Mouse (Mus musculus) brain, adult 10 weeks (tissue): ENCODE data around the gene Serpina5. TPM values are rescaled to one million over a fixed set of nuclear protein-coding genes. Genes with fewer than 3 reads are reported as not detected.

Source experiments
- polyA plus RNA-seq: library from polyadenylated mRNA; stranded (reverse); fragments of 350-450 nt; fragmentation: Illumina TruSeq; extraction: RNeasy Lipid Tissue Mini Kit (QIAGEN cat#74804); gene quantifications from one replicate; pipeline ENCODE4 v1.2.3, GENCODE M21; 2015; ENCODE audit warnings: low read depth, low replicate concordance

Serpina5 gene
- not detected for polyA plus RNA-seq

DNA sequence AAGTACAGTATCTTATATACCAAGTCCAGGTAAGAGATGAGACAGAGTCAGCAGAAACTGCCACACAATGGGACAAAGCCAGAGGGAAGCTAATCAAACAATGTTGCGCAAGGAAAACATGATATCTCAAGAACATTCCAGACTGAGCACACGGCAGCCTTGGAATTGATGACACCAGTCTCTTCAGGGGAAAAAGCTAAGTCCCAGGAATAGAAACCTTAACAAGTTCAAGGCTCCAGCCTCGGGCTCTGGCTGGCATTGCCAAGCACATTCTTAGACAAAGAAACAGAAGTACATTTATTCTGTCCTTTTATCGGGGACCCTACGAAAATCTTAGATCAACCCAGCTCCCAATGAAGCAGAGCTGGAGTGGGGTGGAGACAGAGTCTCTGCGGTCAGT lies at the start of gene Serpina5:
Gene Serpina5 (plus strand): TSS at position 346 of the 400 bp plus-strand sequence.

DNA sequence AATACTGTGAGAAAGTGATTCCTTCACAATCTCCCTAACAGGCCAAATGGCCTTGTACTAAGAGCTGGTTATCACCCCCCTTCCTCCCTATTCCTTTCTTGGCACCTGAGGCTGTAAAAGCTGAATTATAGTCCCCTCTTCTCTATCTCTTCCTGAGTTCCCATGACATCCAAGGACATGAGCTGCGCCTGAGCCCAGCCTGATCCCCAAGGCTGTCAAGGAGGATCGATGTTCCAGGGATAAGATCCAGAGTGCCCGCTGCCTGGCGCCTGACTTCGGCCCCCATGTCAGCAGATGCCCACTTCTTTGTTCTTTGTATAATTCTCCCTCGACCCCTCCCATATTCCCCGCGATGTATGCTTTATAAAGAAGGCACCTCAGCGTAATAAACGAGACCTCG lies 11.4 kb downstream of the Serpina5 start, which contains the start of gene Serpina3a:
Gene Serpina3a (plus strand): TSS at position 392 of the 400 bp plus-strand sequence.

DNA sequence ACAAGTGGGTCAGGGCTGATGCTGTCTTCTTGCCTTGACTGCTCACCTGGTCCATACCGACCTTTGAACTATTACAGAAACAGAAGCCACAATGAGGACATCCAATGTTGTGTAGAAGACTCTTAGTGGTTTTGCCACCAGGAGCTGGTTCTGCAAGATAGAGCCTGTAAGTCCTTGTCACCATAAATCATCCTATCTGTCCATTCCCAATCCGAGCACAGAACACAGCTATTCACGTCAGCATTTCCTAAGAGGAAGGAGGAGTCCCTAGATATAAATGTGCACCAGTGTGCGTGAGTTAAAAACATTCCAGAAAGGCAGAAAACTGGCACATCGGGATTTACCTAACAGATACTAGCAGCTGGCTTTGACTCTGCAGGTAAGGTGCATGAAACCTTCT lies 26.8 kb downstream of the Serpina5 start, which contains the start of gene Serpina3b:
Gene Serpina3b (plus strand): TSS at position 301 of the 400 bp plus-strand sequence.

DNA sequence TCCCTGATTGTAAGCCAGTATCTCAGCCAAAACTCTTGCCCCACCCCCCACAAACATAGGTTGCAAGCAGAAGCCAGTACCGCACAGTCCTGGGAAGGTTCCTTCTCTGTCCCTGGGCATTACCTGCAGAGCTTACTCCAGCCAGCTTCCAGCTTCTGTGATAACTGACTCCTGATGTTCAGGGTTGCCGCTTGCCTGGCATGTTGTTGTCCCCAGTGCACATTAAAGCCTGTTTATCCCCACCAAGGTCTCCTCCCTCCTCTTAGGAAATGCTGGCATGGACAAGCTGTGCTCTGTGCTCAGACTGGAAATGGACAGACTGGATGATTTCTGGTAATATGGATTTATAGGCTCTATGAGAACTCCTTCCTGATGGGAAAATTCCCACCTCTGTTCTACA lies 52.7 kb downstream of the Serpina5 start, which contains the start of gene Serpina3c:
Gene Serpina3c (minus strand): TSS at position 215 of the 400 bp plus-strand sequence.

Other genes with a start within 250 kb of the Serpina5 start
- 1.1 TPM for gene Serpina1a, start 237.6 kb upstream of the Serpina5 start, polyA plus RNA-seq
- 1.3 TPM for gene Serpina1c, start 196.2 kb upstream of the Serpina5 start, polyA plus RNA-seq
- gene Serpina1e, start 142.1 kb upstream of the Serpina5 start, polyA plus RNA-seq = not detected
- gene Serpina11, start 111.2 kb upstream of the Serpina5 start, polyA plus RNA-seq = not detected
- gene Serpina9, start 87.4 kb upstream of the Serpina5 start, polyA plus RNA-seq = 8.3 TPM
- gene Serpina12, start 56.7 kb upstream of the Serpina5 start, polyA plus RNA-seq = not detected
- not detected for gene Serpina3a, start 11.6 kb downstream of the Serpina5 start, polyA plus RNA-seq
- gene Serpina3b, start 26.9 kb downstream of the Serpina5 start, polyA plus RNA-seq = not detected
- 0.19 TPM for gene Serpina3c, start 52.8 kb downstream of the Serpina5 start, polyA plus RNA-seq
- not detected for gene Serpina3f, start 113.4 kb downstream of the Serpina5 start, polyA plus RNA-seq
- 2.3 TPM for gene Serpina3g, start 135.1 kb downstream of the Serpina5 start, polyA plus RNA-seq
- gene Serpina3i, start 162.0 kb downstream of the Serpina5 start, polyA plus RNA-seq = not detected
- not detected for gene Serpina3j, start 213.4 kb downstream of the Serpina5 start, polyA plus RNA-seq
- 1.00 TPM for gene Serpina3k, start 237.4 kb downstream of the Serpina5 start, polyA plus RNA-seq
- not detected for gene Serpina3m, start 237.4 kb downstream of the Serpina5 start, polyA plus RNA-seq